Mouse (Mus musculus): ENCODE results near the gene Rsad2. TPM values are rescaled to one million over a fixed set of nuclear protein-coding genes. Genes with fewer than 3 reads are reported as not detected.

Gene Rsad2
- total and polyA plus RNA-seq, 2 experiments: 3.6 to 6.2 TPM

DNA sequence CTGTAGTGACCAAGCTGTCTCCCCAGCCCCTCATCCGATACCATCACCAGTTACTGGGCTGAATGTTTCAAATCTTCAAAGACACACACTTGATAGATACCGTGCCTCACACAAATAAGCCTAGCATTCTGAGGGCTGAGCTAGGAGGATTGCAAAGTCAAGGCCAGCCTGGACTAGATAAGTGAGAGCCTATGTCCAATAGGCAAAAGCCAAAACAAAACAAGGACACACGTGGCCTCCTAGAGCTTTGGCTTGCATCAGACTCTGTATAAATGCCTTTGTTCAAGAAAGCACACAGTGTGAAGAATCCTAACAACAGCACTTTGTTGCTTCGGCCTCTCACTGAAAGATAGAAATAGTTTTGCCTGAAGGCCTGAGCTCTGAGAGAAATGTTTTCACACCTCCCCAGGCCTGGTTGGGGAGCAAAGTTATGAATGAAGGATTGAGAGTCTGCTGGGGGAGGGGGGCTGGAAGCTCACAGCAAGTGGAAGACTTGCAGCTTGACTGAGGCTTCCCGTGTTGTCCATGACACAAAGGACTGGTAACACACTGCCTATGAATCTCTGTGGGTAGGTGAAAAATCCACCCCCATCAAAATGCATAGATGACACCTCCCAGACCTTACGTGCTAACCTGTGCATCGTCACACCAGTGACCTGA is 39.5 kb downstream of the Rsad2 start:
- no peak overlapping the region for H3K9ac ChIP-seq (ENCODE audit: low read depth, low read length)
- WGBS: 85% methylated on average over 7 of the region's 7 CpGs
- no peak for DNase-seq (ENCODE audit: extremely low read depth, low read depth, low spot score)

GRCm38 (mm10) chr12:26415104-26415771 is 41.0 kb downstream of the Rsad2 start, which contains the start of gene Rnf144a:
Rnf144a (minus strand) TSS chr12:26415254.
- H3K4me1 ChIP-seq (ENCODE audit: control insufficient read depth, insufficient read depth, low read length): no peaks in the 10 kb centered on the region
- H3K27ac ChIP-seq (replicated peaks; ENCODE audit: insufficient read depth, low read depth, low read length): peak within 1 kb of the TSS; percentile 12
- 1% methylated on average over 45 of the region's 45 CpGs for WGBS

More for the DNA sequence above, 39.5 kb downstream of the Rsad2 start:
- H3K4me3 ChIP-seq (ENCODE audit: insufficient read depth, low read depth, low read length): no peak overlapping the region
- TF ChIP-seq POLR2A (IDR thresholded peaks at IDR 0.05; ENCODE audit: extremely low read depth, insufficient read depth, low read length): no peak
- no peak for TF ChIP-seq CTCF (IDR thresholded peaks at IDR 0.05; ENCODE audit: low read depth, low read length)
- no peaks in the 10 kb centered on the region for H3K36me3 ChIP-seq (ENCODE audit: control insufficient read depth, insufficient read depth, low read length)
- H3K27me3 ChIP-seq (ENCODE audit: control insufficient read depth, insufficient read depth, low read length): no peaks in the 10 kb centered on the region
- H3K79me2 ChIP-seq (ENCODE audit: control insufficient read depth, insufficient read depth, low read length): 0 out of 2 replicates have a peak, but pooled peaks cover 2% of the 10 kb centered on the region
- H3K4me1 ChIP-seq (ENCODE audit: control insufficient read depth, insufficient read depth, low read length): no peaks in the 10 kb centered on the region
- no peak overlapping the region for H3K27ac ChIP-seq (replicated peaks; ENCODE audit: insufficient read depth, low read depth, low read length)

GRCm38 (mm10) chr12:26414451-26415103 is 41.7 kb downstream of the Rsad2 start:
- WGBS: 2% methylated on average over 63 of the region's 64 CpGs
- H3K27ac ChIP-seq (replicated peaks; ENCODE audit: insufficient read depth, low read depth, low read length): peak overlapping the region; percentile 12
- DNase-seq (ENCODE audit: extremely low read depth, low read depth, low spot score): no peak

More at GRCm38 (mm10) chr12:26415104-26415771, 41.0 kb downstream of the Rsad2 start, which contains the start of gene Rnf144a:
- H3K27me3 ChIP-seq (ENCODE audit: control insufficient read depth, insufficient read depth, low read length): no peaks in the 10 kb centered on the region
- H3K36me3 ChIP-seq (ENCODE audit: control insufficient read depth, insufficient read depth, low read length): no peaks in the 10 kb centered on the region
- no peak for TF ChIP-seq POLR2A (IDR thresholded peaks at IDR 0.05; ENCODE audit: extremely low read depth, insufficient read depth, low read length)
- TF ChIP-seq CTCF (IDR thresholded peaks at IDR 0.05; ENCODE audit: low read depth, low read length): peak; percentile 88
- H3K4me3 ChIP-seq (ENCODE audit: insufficient read depth, low read depth, low read length): peak within 1 kb of the TSS; percentile 79
- H3K79me2 ChIP-seq (ENCODE audit: control insufficient read depth, insufficient read depth, low read length): 0 out of 2 replicates have a peak, but pooled peaks cover 2% of the 10 kb centered on the region
- peak; percentile 31 for DNase-seq (ENCODE audit: extremely low read depth, low read depth, low spot score)
- H3K9ac ChIP-seq (ENCODE audit: low read depth, low read length): peak within 1 kb of the TSS; percentile 89

GRCm38 (mm10) chr12:26413961-26414411 is 42.3 kb downstream of the Rsad2 start:
- 0 out of 2 replicates have a peak, but pooled peaks cover 2% of the 10 kb centered on the region for H3K79me2 ChIP-seq (ENCODE audit: control insufficient read depth, insufficient read depth, low read length)
- H3K4me3 ChIP-seq (ENCODE audit: insufficient read depth, low read depth, low read length): peak overlapping the region; percentile 79; the same call in 1 of the 2 replicates
- H3K27me3 ChIP-seq (ENCODE audit: control insufficient read depth, insufficient read depth, low read length): no peaks in the 10 kb centered on the region
- no peaks in the 10 kb centered on the region for H3K4me1 ChIP-seq (ENCODE audit: control insufficient read depth, insufficient read depth, low read length)
- peak; percentile 18 for DNase-seq (ENCODE audit: extremely low read depth, low read depth, low spot score)
- no peak for TF ChIP-seq POLR2A (IDR thresholded peaks at IDR 0.05; ENCODE audit: extremely low read depth, insufficient read depth, low read length)
- TF ChIP-seq CTCF (IDR thresholded peaks at IDR 0.05; ENCODE audit: low read depth, low read length): no peak
- H3K36me3 ChIP-seq (ENCODE audit: control insufficient read depth, insufficient read depth, low read length): no peaks in the 10 kb centered on the region
- H3K9ac ChIP-seq (ENCODE audit: low read depth, low read length): no peak overlapping the region
- WGBS: 59% methylated on average over 8 of the region's 8 CpGs
- peak overlapping the region; percentile 12; the same call in 1 of the 2 replicates for H3K27ac ChIP-seq (replicated peaks; ENCODE audit: insufficient read depth, low read depth, low read length)

More at GRCm38 (mm10) chr12:26414451-26415103, 41.7 kb downstream of the Rsad2 start:
- Histone ChIP-seq H3K36me3 (ENCODE audit: control insufficient read depth, insufficient read depth, low read length) (no peaks in the 10 kb centered on the region), H3K79me2 (ENCODE audit: control insufficient read depth, insufficient read depth, low read length) (0 out of 2 replicates have a peak, but pooled peaks cover 2% of the 10 kb centered on the region), H3K27me3 (ENCODE audit: control insufficient read depth, insufficient read depth, low read length) (no peaks in the 10 kb centered on the region), H3K9ac (ENCODE audit: low read depth, low read length) (peak overlapping the region; percentile 89), H3K4me1 (ENCODE audit: control insufficient read depth, insufficient read depth, low read length) (no peaks in the 10 kb centered on the region), H3K4me3 (ENCODE audit: insufficient read depth, low read depth, low read length) (peak overlapping the region; percentile 79)
- TF ChIP-seq CTCF (IDR thresholded peaks at IDR 0.05; ENCODE audit: low read depth, low read length): no peak
- no peak for TF ChIP-seq POLR2A (IDR thresholded peaks at IDR 0.05; ENCODE audit: extremely low read depth, insufficient read depth, low read length)

- no peaks in the 10 kb centered on the region for H3K27me3 ChIP-seq (ENCODE audit: control insufficient read depth, insufficient read depth, low read length)
- H3K4me3 ChIP-seq (ENCODE audit: insufficient read depth, low read depth, low read length): no peak overlapping the region
- DNase-seq (ENCODE audit: extremely low read depth, low read depth, low spot score): no peak
- no peak for TF ChIP-seq CTCF (IDR thresholded peaks at IDR 0.05; ENCODE audit: low read depth, low read length)
- no peak for TF ChIP-seq POLR2A (IDR thresholded peaks at IDR 0.05; ENCODE audit: extremely low read depth, insufficient read depth, low read length)
- 80% methylated on average over 6 of the region's 6 CpGs for WGBS
- no peaks in the 10 kb centered on the region for H3K4me1 ChIP-seq (ENCODE audit: control insufficient read depth, insufficient read depth, low read length)
- H3K79me2 ChIP-seq (ENCODE audit: control insufficient read depth, insufficient read depth, low read length): 0 out of 2 replicates have a peak, but pooled peaks cover 2% of the 10 kb centered on the region
- no peak overlapping the region for H3K9ac ChIP-seq (ENCODE audit: low read depth, low read length)
- H3K36me3 ChIP-seq (ENCODE audit: control insufficient read depth, insufficient read depth, low read length): no peaks in the 10 kb centered on the region
- H3K27ac ChIP-seq (replicated peaks; ENCODE audit: insufficient read depth, low read depth, low read length): no peak overlapping the region
Measured at GRCm38 (mm10) chr12:26412802-26413201, 43.5 kb downstream of the Rsad2 start.
